Mouse (Mus musculus) kidney, adult 2 months (tissue): Measurements from ENCODE around the gene Lap3. TPM values are rescaled to one million over a fixed set of nuclear protein-coding genes. Genes with fewer than 3 reads are reported as not detected.

Experiments used
- DNase-seq: peaks from one replicate; pipeline ENCODE4 v3.0.0; 2021
- H3K27ac ChIP-seq: fragments of 200-500 bp; 2 replicates; pipeline ENCODE4 v1.5.1; 2012; ENCODE audit warnings: low read depth, low read length, control low read depth, inconsistent platforms; ENCODE audit not compliant: insufficient read depth
- H3K27me3 ChIP-seq: fragments of 200-500 bp; replicated peaks from 2 replicates; pipeline ENCODE4 v1.6.1; 2012; ENCODE audit warnings: mild to moderate bottlenecking, moderate library complexity, low read length, inconsistent platforms; ENCODE audit not compliant: control insufficient read depth, insufficient read depth
- H3K36me3 ChIP-seq: fragments of 200-500 bp; 2 replicates; pipeline ENCODE4 v1.6.1; 2012; ENCODE audit warnings: mild to moderate bottlenecking, moderate library complexity, low read length, inconsistent platforms; ENCODE audit not compliant: control insufficient read depth, insufficient read depth
- H3K4me1 ChIP-seq: fragments of 200-500 bp; 2 replicates; pipeline ENCODE4 v1.6.1; 2011; ENCODE audit warnings: low read length; ENCODE audit not compliant: control insufficient read depth, insufficient read depth
- H3K4me3 ChIP-seq: fragments of 200-500 bp; 2 replicates; pipeline ENCODE4 v1.5.1; 2011; ENCODE audit warnings: mild to moderate bottlenecking, low read depth, low read length, control low read depth; ENCODE audit not compliant: insufficient read depth
- CTCF ChIP-seq: fragments of 200-500 bp; conservative IDR thresholded peaks from 2 replicates; pipeline ENCODE4 v1.5.1; 2011; ENCODE audit warnings: low read depth, mild to moderate bottlenecking, control low read depth, low read length, moderate library complexity, mixed read lengths; ENCODE audit not compliant: insufficient read depth, insufficient read length
- POLR2A ChIP-seq: fragments of 200-500 bp; IDR thresholded peaks from one replicate; pipeline ENCODE4 v1.6.1; 2011; ENCODE audit warnings: low read depth, low read length, control low read depth
- WGBS: fragments of 180-500 bp; shearing (Covaris S2); methylation state at CpG from one replicate; pipeline ENCODE4 v1.1.7; 2018; 5-methylcytosine and 5-hydroxymethylcytosine counted together
- polyA plus RNA-seq: library from polyadenylated mRNA; depleted of rRNA; stranded (reverse); fragments of >200 nt; gene quantifications from 2 replicates; pipeline ENCODE4 v1.2.3, GENCODE M21; 2012

Gene Lap3
- polyA plus RNA-seq, 1 experiment, result 96.5 TPM

- WGBS, result 78% methylated on average over 7 of the region's 7 CpGs
- Histone ChIP-seq H3K27ac (no peak overlapping the region), H3K4me3 (no peak overlapping the region), H3K4me1 (peaks cover 9% of the 10 kb centered on the region; the same call in 1 of the 2 replicates), H3K36me3 (no peaks in the 10 kb centered on the region), H3K27me3 (no peaks in the 10 kb centered on the region)
- DNase-seq, result peak; percentile 31
- TF ChIP-seq CTCF (no peak), POLR2A (no peak)
Observed at GRCm38 (mm10) chr5:45477601-45478000, 15.6 kb upstream of the Lap3 start.

DNA sequence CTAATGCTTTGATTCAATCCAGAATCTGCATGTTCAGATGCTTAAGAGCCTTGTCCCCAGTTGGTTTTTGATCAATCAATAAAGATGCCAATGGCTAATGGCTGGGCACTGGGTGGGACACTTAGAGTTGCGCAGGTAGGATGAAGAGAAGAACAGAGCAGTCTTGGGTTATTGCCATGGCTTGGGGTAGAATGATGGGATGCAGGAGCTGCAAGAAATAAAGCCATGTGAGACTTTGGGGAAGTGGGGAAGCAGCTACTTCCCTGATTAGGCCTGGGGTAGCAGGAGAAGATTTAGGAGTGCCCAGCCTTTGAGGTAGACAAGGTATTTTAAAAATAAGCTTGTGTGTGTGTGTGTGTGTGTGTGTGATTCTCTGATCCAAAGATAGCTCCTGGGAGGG, 13.1 kb upstream of the Lap3 start:
- H3K4me1 ChIP-seq, result peaks cover 9% of the 10 kb centered on the region; the same call in 1 of the 2 replicates
- no peak for DNase-seq
- WGBS, result 98% methylated on average over 1 of the region's 1 CpGs
- no peak overlapping the region for H3K27ac ChIP-seq
- TF ChIP-seq CTCF (no peak), POLR2A (no peak)
- no peaks in the 10 kb centered on the region for H3K36me3 ChIP-seq
- H3K4me3 ChIP-seq, result no peak overlapping the region
- H3K27me3 ChIP-seq, result no peaks in the 10 kb centered on the region

- peak; percentile 49 for DNase-seq
- 74% methylated on average over 2 of the region's 2 CpGs for WGBS
- Histone ChIP-seq H3K4me1 (peaks cover 9% of the 10 kb centered on the region; the same call in 1 of the 2 replicates), H3K36me3 (no peaks in the 10 kb centered on the region), H3K4me3 (no peak overlapping the region), H3K27me3 (no peaks in the 10 kb centered on the region), H3K27ac (no peak overlapping the region)
- TF ChIP-seq CTCF, result no peak
- no peak for TF ChIP-seq POLR2A
Observed at GRCm38 (mm10) chr5:45481125-45481524, 12.0 kb upstream of the Lap3 start.

DNA sequence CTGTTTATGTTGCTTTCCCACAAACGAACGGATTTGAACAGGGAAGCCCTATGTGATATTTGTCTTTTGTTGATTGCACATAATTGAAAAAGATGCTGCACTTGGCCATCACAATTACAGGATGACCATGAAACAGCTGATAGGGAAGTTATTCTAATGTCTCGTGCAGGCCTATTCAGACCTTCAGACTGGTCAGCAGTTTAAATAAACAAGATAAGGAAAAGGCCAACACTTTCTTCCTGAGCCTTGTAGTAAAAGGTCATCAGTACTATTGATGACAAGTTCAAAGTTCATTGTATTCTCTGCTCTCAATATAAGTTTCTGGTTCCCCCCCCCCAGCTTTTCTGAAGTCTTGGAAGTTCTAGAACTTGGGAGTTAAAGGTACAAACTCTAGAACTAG, 10.6 kb upstream of the Lap3 start:
- no peak overlapping the region for H3K4me3 ChIP-seq
- no peaks in the 10 kb centered on the region for H3K36me3 ChIP-seq
- no peaks in the 10 kb centered on the region for H3K27me3 ChIP-seq
- 62% methylated on average over 3 of the region's 3 CpGs for WGBS
- TF ChIP-seq POLR2A (no peak), CTCF (no peak)
- DNase-seq, result no peak
- no peak overlapping the region for H3K27ac ChIP-seq
- peaks cover 9% of the 10 kb centered on the region; the same call in 1 of the 2 replicates for H3K4me1 ChIP-seq

DNA sequence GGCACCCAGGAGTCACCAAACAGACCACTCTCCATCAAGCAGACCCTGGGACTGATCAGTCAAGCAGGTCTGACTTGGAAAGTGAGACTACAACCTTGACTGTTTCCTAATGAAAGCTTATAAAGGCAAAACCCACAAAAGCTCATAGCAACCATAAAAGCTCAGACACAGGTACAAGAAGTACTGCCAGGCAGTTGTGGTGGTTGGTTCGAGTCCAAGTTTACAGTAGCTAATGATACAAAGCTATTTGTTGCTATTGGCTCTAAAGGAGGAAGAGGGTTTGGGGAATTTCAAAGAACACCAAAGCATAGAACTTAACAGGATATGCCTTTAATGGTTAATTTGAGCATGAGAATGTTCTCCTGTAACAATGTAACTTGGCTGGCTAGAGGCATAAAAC, 9.5 kb upstream of the Lap3 start:
- no peak overlapping the region for H3K27ac ChIP-seq

GRCm38 (mm10) chr5:45491776-45492175, 1.4 kb upstream of the Lap3 start:
- TF ChIP-seq CTCF, result no peak
- no peak for TF ChIP-seq POLR2A
- Histone ChIP-seq H3K4me3 (no peak overlapping the region), H3K4me1 (peaks cover 7% of the 10 kb centered on the region; the same call in 1 of the 2 replicates), H3K27me3 (no peaks in the 10 kb centered on the region), H3K27ac (no peak overlapping the region), H3K36me3 (no peaks in the 10 kb centered on the region)
- 35% methylated on average over 4 of the region's 4 CpGs for WGBS
- peak; percentile 51 for DNase-seq

More for the DNA sequence above, 9.5 kb upstream of the Lap3 start:
- peak; percentile 34 for DNase-seq
- no peak overlapping the region for H3K4me3 ChIP-seq
- H3K27me3 ChIP-seq, result no peaks in the 10 kb centered on the region
- 68% methylated on average over 1 of the region's 1 CpGs for WGBS
- H3K4me1 ChIP-seq, result peaks cover 9% of the 10 kb centered on the region; the same call in 1 of the 2 replicates
- TF ChIP-seq CTCF, result no peak
- no peaks in the 10 kb centered on the region for H3K36me3 ChIP-seq

DNA sequence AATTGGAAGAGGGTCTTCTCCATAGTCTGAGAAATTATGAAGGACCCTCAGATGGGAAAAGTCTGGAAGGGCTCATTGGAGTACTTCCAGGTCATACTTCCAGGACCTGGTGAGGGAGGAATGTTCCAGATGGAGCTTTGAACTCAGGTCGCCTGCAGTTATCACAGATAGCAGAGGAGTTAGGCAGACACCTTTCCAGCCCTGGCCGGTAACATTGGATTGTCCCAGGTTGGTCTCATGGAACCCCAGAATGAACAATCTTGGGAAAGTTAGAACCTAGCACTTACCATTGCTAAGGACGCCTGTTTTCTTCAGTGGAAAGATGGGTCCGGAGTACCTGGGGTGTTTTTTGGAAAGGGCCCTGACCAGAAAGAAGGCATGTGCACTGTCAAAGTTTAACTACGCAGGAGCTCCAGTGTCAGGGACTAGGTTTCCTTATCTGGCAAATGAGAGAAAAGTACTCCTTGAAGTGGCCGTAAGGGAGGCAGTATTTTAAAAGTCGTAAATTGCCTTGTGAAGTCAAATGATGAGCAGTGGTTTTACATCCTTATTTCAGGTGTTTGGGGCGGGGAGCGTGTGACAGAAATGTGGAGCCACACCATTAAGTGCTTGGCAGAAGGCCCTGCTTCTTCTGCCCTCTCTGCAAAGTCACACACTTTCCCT, 1.1 kb downstream of the Lap3 start:
- Histone ChIP-seq H3K36me3 (no peaks in the 10 kb centered on the region), H3K27me3 (no peaks in the 10 kb centered on the region), H3K4me3 (peak overlapping the region; percentile 77), H3K27ac (peak overlapping the region; percentile 78), H3K4me1 (peaks cover 10% of the 10 kb centered on the region; the same call in 1 of the 2 replicates)
- 59% methylated on average over 9 of the region's 9 CpGs for WGBS
- TF ChIP-seq CTCF (no peak), POLR2A (no peak)
- DNase-seq, result peak; percentile 66
